Mouse (Mus musculus): Measurements from ENCODE around the gene Dpp4.

The Dpp4 gene

DNA sequence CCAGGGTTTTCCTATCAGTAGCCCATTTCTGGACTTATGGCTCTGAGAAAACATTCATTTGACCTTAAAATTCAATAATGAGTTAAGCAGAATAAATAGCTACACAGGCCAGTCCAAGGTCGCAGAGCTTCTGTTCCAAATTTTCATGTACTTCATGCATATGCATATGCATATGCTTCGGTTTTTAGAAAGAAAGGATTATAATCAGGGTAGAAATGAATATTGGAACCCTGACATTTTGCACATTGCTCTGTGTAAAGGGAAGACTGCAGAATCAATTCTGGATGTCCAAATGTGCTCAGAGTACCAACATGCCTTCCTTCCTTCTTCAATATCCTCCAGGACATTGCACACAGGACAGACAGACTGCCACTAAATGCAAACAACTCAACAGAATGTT lies 104.6 kb downstream of the Dpp4 start:
- DNase-seq (ENCODE audit: low read depth, low spot score) = no peak

DNA sequence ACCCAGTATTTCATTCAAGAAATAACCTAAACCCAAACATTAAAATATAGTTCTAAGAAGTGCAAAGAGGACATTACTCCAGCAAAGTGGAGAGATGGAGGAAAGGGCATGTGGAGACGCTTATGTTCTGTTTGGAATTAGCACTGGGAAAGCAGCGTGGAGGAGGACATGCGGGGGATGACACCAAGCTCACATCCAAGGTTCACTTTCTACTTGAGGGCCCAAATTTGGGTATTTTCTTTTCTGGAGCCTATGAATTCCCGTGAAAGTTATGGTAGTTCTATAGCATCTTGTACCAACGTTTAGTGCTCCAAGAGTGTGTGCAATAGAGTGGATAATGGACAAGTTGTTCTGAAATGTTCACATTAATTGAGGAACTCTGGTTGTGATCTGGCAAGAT lies 105.1 kb downstream of the Dpp4 start:
- no peak for DNase-seq (ENCODE audit: low read depth, low spot score)

- DNase-seq (ENCODE audit: low read depth, low spot score) = no peak
These were observed 110.3 kb downstream of the Dpp4 start for GRCm38 (mm10) chr2:62301716-62302115.

- DNase-seq (ENCODE audit: low read depth, low spot score) = no peak
These were observed 118.2 kb downstream of the Dpp4 start for GRCm38 (mm10) chr2:62293846-62294245.

DNA sequence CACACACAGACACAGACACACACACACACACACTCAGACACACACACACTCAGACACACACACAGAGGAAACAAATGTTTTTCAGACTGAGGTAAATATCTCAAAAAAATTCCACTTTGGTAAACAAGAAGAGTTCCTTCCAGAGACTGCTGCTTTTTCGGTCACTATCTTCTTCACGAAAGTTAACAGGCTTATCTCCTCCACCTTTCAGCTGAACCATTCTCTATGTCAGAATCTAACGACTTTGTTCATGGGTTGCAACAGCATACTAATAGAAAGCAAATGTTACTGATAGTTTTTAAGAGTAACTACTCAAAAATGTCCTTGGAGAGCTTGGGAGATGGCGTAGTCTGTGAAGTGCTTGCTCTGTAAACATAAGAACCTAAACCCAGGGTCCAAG lies 124.5 kb downstream of the Dpp4 start:
- no peak for DNase-seq (ENCODE audit: low read depth, low spot score)

GRCm38 (mm10) chr2:62285847-62286246 lies 126.2 kb downstream of the Dpp4 start:
- DNase-seq (ENCODE audit: low read depth, low spot score) = no peak

GRCm38 (mm10) chr2:62285026-62285425 lies 127.0 kb downstream of the Dpp4 start:
- no peak for DNase-seq (ENCODE audit: low read depth, low spot score)
